8 mouse cellular contexts compared by ENCODE assay signal in the genomic region with DNA sequence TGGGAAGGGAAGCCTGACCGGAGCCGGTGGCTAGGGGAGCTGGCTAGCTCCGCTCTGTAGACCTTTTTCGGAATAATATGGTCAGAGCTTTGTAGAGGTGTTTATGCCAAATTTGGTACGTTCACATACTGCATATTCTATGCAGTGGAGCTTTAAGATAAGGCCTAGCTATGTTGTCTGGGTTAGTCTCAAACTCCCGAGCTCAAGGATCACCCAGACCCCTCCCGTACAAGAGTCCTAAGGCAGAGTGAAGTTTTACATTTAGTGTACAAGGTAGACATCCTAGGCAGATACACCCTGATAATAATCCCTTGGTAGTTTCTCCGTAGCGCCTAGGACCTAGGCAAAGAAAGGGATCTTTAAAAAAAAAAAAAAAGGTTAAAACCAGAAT. TPM values are rescaled to one million over a fixed set of nuclear protein-coding genes. Genes with fewer than 3 reads are reported as not detected.
DNase-seq lines count a peak whose midpoint lies in the region; ATAC-seq and TF ChIP-seq lines count a peak whose summit lies in the region.

No protein-coding gene starts in this region.

- peaks cover 15% of the 10 kb centered on the region for H3K36me3 ChIP-seq in kidney, embryonic 15.5 days
- no peaks in the 10 kb centered on the region for H3K36me3 ChIP-seq in hindbrain, embryonic 16.5 days (ENCODE audit: control insufficient read depth, insufficient read depth, low read length)
- peaks cover 6% of the 10 kb centered on the region; the same call in 1 of the 2 replicates for H3K36me3 ChIP-seq in midbrain, embryonic 14.5 days (ENCODE audit: control insufficient read depth, insufficient read depth, low read length)

- H3K27me3 ChIP-seq in kidney, embryonic 15.5 days, result 0 out of 2 replicates have a peak, but pooled peaks cover 4% of the 10 kb centered on the region
- no peaks in the 10 kb centered on the region for H3K27me3 ChIP-seq in hindbrain, embryonic 16.5 days (replicated peaks; ENCODE audit: control insufficient read depth, insufficient read depth, low read length)
- H3K27me3 ChIP-seq in midbrain, embryonic 14.5 days (ENCODE audit: control insufficient read depth, insufficient read depth, low read length), result no peaks in the 10 kb centered on the region

- TF ChIP-seq POLR2A in bone marrow macrophage, adult 2 months (IDR thresholded peaks at IDR 0.05; ENCODE audit: borderline replicate concordance, low read depth, low read length), result no peak

- H3K9me3 ChIP-seq in kidney, embryonic 15.5 days (replicated peaks), result no peaks in the 10 kb centered on the region
- no peaks in the 10 kb centered on the region for H3K9me3 ChIP-seq in hindbrain, embryonic 16.5 days (ENCODE audit: control insufficient read depth, low read length)
- no peaks in the 10 kb centered on the region for H3K9me3 ChIP-seq in midbrain, embryonic 14.5 days (ENCODE audit: control insufficient read depth, low read length)

- no peak for DNase-seq in kidney, adult 8-10 months
- DNase-seq in midbrain, embryonic 14.5 days, result no peak
- no peak for DNase-seq in adrenal gland, postnatal 14 days
- DNase-seq in cerebellum, adult 11-12 months, result no peak
- no peak for DNase-seq in thymus, postnatal 10 days (ENCODE audit: low spot score in 2 of 2)

- peak overlapping the region; percentile 80 for H3K4me3 ChIP-seq in kidney, embryonic 15.5 days (replicated peaks)
- peak overlapping the region; percentile 82 for H3K4me3 ChIP-seq in bone marrow macrophage, adult 2 months (ENCODE audit: insufficient read depth, low read length)
- H3K4me3 ChIP-seq in hindbrain, embryonic 16.5 days (ENCODE audit: low read length), result peak overlapping the region; percentile 81
- peak overlapping the region; percentile 77 for H3K4me3 ChIP-seq in midbrain, embryonic 14.5 days (replicated peaks; ENCODE audit: low read depth, low read length)

- ATAC-seq in kidney, embryonic 15.5 days (replicated peaks; ENCODE audit: low FRiP score), result peak; percentile 35
- ATAC-seq in hindbrain, embryonic 16.5 days, result 0 out of 2 replicates have a peak, but pooled peaks have one; percentile 28
- peak; percentile 8; the same call in 1 of the 2 replicates for ATAC-seq in midbrain, embryonic 14.5 days (ENCODE audit: low FRiP score, low TSS enrichment)

- H3K4me1 ChIP-seq in kidney, embryonic 15.5 days, result peaks cover 7% of the 10 kb centered on the region; the same call in 1 of the 2 replicates
- H3K4me1 ChIP-seq in bone marrow macrophage, adult 2 months (ENCODE audit: control insufficient read depth, insufficient read depth, low read length), result peaks cover 11% of the 10 kb centered on the region
- no peaks in the 10 kb centered on the region; the same call in 1 of the 2 replicates for H3K4me1 ChIP-seq in hindbrain, embryonic 16.5 days (ENCODE audit: control insufficient read depth, insufficient read depth, low read depth, low read length)
- H3K4me1 ChIP-seq in midbrain, embryonic 14.5 days (ENCODE audit: control insufficient read depth, insufficient read depth, low read length), result peaks cover 5% of the 10 kb centered on the region; the same call in 1 of the 2 replicates

- TF ChIP-seq CTCF in bone marrow macrophage, adult 2 months (IDR thresholded peaks at IDR 0.05; ENCODE audit: low read depth, low read length), result no peak

- peak overlapping the region; percentile 83 for H3K4me2 ChIP-seq in kidney, embryonic 15.5 days
- H3K4me2 ChIP-seq in hindbrain, embryonic 16.5 days (ENCODE audit: low read length), result peak overlapping the region; percentile 68
- peak overlapping the region; percentile 75 for H3K4me2 ChIP-seq in midbrain, embryonic 14.5 days (ENCODE audit: low read length)

- H3K9ac ChIP-seq in kidney, embryonic 15.5 days, result peak overlapping the region; percentile 93
- H3K9ac ChIP-seq in hindbrain, embryonic 16.5 days (ENCODE audit: low read depth, low read length), result peak overlapping the region; percentile 94
- H3K9ac ChIP-seq in midbrain, embryonic 14.5 days (replicated peaks; ENCODE audit: low read length), result peak overlapping the region; percentile 94

- peak overlapping the region; percentile 99 for H3K27ac ChIP-seq in kidney, embryonic 15.5 days
- H3K27ac ChIP-seq in bone marrow macrophage, adult 2 months (ENCODE audit: insufficient read depth, low read depth, low read length), result 0 out of 2 replicates have a peak overlapping the region, but pooled peaks have one; percentile 68
- peak overlapping the region; percentile 90 for H3K27ac ChIP-seq in hindbrain, embryonic 16.5 days (ENCODE audit: low read depth, low read length)
- H3K27ac ChIP-seq in midbrain, embryonic 14.5 days (replicated peaks; ENCODE audit: low read depth, low read length), result peak overlapping the region; percentile 92

- 7% methylated on average over 9 of the region's 9 CpGs for WGBS in kidney, embryonic 15.5 days
- WGBS in hindbrain, embryonic 16.5 days, result 10% methylated on average over 9 of the region's 9 CpGs
- WGBS in midbrain, embryonic 14.5 days, result 9% methylated on average over 9 of the region's 9 CpGs

RNA-seq across cellular contexts. Expression of a gene that starts 0.5 kb away (rescaled TPM):
- 62.6 and 63.0 TPM in 2 replicates for polyA plus RNA-seq in kidney, embryonic 15.5 days (2015; fragmentation: Nextera tagmentation; extraction: Ambion mirVana)
- 19.7 and 22.4 TPM in 2 replicates for polyA plus RNA-seq in bone marrow macrophage, adult 2 months (2012; ENCODE audit: insufficient read depth, insufficient read length, missing spikeins)
- polyA plus RNA-seq in hindbrain, embryonic 16.5 days (2015; fragmentation: Nextera tagmentation; extraction: Ambion mirVana), result 51.8 and 57.9 TPM in 2 replicates
- 42.8 and 46.3 TPM in 2 replicates for polyA plus RNA-seq in midbrain, embryonic 14.5 days (2014; fragmentation: Nextera tagmentation; extraction: Ambion mirVana)
- total RNA-seq in adrenal gland, postnatal 14 days (2021), result 37.2 and 39.6 TPM in 2 replicates

RNA-seq across cellular contexts. Expression of a gene that starts 8.9 kb away (rescaled TPM):
- 22.1 and 22.7 TPM in 2 replicates for polyA plus RNA-seq in kidney, embryonic 15.5 days (2015; fragmentation: Nextera tagmentation; extraction: Ambion mirVana)
- 8.2 and 9.4 TPM in 2 replicates for polyA plus RNA-seq in bone marrow macrophage, adult 2 months (2012; ENCODE audit: insufficient read depth, insufficient read length, missing spikeins)
- polyA plus RNA-seq in hindbrain, embryonic 16.5 days (2015; fragmentation: Nextera tagmentation; extraction: Ambion mirVana), result 29.0 and 33.9 TPM in 2 replicates
- 28.8 and 28.9 TPM in 2 replicates for polyA plus RNA-seq in midbrain, embryonic 14.5 days (2014; fragmentation: Nextera tagmentation; extraction: Ambion mirVana)
- total RNA-seq in adrenal gland, postnatal 14 days (2021), result 19.9 and 23.1 TPM in 2 replicates

RNA-seq across cellular contexts. Expression of a gene that starts 37.8 kb away (rescaled TPM):
- polyA plus RNA-seq in kidney, embryonic 15.5 days (2015; fragmentation: Nextera tagmentation; extraction: Ambion mirVana), result 0.24 TPM in 1 of 2 replicates, not detected in the other
- not detected in 2 replicates for polyA plus RNA-seq in bone marrow macrophage, adult 2 months (2012; ENCODE audit: insufficient read depth, insufficient read length, missing spikeins)
- 0.35 TPM in 1 of 2 replicates, not detected in the other for polyA plus RNA-seq in hindbrain, embryonic 16.5 days (2015; fragmentation: Nextera tagmentation; extraction: Ambion mirVana)
- polyA plus RNA-seq in midbrain, embryonic 14.5 days (2014; fragmentation: Nextera tagmentation; extraction: Ambion mirVana), result 0.42 TPM in 1 of 2 replicates, not detected in the other
- total RNA-seq in adrenal gland, postnatal 14 days (2021), result not detected in 2 replicates

RNA-seq across cellular contexts. Expression of a gene that starts 38.9 kb away (rescaled TPM):
- polyA plus RNA-seq in kidney, embryonic 15.5 days (2015; fragmentation: Nextera tagmentation; extraction: Ambion mirVana), result 14.9 and 16.4 TPM in 2 replicates
- 17.3 and 20.7 TPM in 2 replicates for polyA plus RNA-seq in bone marrow macrophage, adult 2 months (2012; ENCODE audit: insufficient read depth, insufficient read length, missing spikeins)
- polyA plus RNA-seq in hindbrain, embryonic 16.5 days (2015; fragmentation: Nextera tagmentation; extraction: Ambion mirVana), result 9.6 and 11.4 TPM in 2 replicates
- polyA plus RNA-seq in midbrain, embryonic 14.5 days (2014; fragmentation: Nextera tagmentation; extraction: Ambion mirVana), result 15.6 and 22.8 TPM in 2 replicates
- total RNA-seq in adrenal gland, postnatal 14 days (2021), result 29.8 and 32.5 TPM in 2 replicates

RNA-seq across cellular contexts. Expression of a gene that starts 38.9 kb away (rescaled TPM):
- 99.4 and 101 TPM in 2 replicates for polyA plus RNA-seq in kidney, embryonic 15.5 days (2015; fragmentation: Nextera tagmentation; extraction: Ambion mirVana)
- polyA plus RNA-seq in bone marrow macrophage, adult 2 months (2012; ENCODE audit: insufficient read depth, insufficient read length, missing spikeins), result 54.9 and 61.0 TPM in 2 replicates
- polyA plus RNA-seq in hindbrain, embryonic 16.5 days (2015; fragmentation: Nextera tagmentation; extraction: Ambion mirVana), result 101 and 102 TPM in 2 replicates
- 99.3 and 125 TPM in 2 replicates for polyA plus RNA-seq in midbrain, embryonic 14.5 days (2014; fragmentation: Nextera tagmentation; extraction: Ambion mirVana)
- total RNA-seq in adrenal gland, postnatal 14 days (2021), result 253 and 297 TPM in 2 replicates
